Mouse (Mus musculus): ENCODE measurements around the gene Tmigd3. TPM values are rescaled to one million over a fixed set of nuclear protein-coding genes. Genes with fewer than 3 reads are reported as not detected.

Gene Tmigd3
- polyA plus RNA-seq, 1 experiment from 2014 or later: not detected

DNA sequence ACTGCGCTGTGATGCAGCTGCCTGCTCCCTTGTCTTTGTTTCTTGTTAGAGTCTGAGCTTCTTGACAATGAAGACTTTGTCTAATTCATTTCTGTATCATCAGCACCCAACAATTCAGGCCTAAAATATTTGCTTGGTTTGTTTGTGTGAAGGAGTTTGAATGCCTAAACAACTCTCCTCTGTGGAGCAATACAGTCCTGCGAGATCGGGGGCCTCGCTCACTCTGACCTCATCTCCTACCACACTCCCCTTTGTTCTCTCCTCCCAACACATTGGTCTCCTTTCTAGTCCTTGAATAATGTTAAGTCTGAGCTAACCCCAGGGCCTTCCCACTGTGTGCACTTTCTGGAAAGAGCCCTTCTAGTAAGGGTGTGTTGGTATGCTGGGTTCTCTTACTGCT lies 15.9 kb upstream of the Tmigd3 start:
- no peak overlapping the region for H3K4me2 ChIP-seq
- ATAC-seq (ENCODE audit: low FRiP score): no peak
- no peak overlapping the region for H3K4me3 ChIP-seq (replicated peaks)
- H3K9ac ChIP-seq: no peak overlapping the region
- no peaks in the 10 kb centered on the region for H3K27me3 ChIP-seq
- no peak overlapping the region for H3K27ac ChIP-seq
- H3K4me1 ChIP-seq: no peaks in the 10 kb centered on the region
- no peaks in the 10 kb centered on the region for H3K9me3 ChIP-seq
- H3K36me3 ChIP-seq (replicated peaks): no peaks in the 10 kb centered on the region
- WGBS: 52% methylated on average over 4 of the region's 4 CpGs

DNA sequence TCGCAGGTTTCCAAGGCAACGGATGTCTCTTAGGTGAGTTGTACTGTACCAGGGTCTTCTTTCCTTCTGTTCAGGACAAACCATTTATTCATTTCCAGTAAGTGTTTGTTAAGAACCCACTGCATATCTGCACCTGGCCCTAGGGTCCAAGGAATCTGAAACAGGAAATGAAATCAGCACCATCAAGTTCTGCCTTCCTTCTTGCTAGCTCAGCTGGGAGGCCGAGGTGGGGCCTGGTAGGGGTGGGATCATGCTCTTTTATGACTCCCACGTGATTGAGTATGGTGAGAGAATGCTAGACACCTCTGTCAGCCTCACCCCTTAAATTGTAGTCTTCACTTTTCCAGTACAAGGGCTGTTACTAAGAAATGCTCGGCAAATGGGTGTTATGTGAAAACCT lies 13.2 kb upstream of the Tmigd3 start:
- Histone ChIP-seq H3K9ac (no peak overlapping the region), H3K4me3 (replicated peaks) (no peak overlapping the region), H3K36me3 (replicated peaks) (no peaks in the 10 kb centered on the region), H3K4me2 (no peak overlapping the region), H3K27ac (no peak overlapping the region), H3K9me3 (no peaks in the 10 kb centered on the region), H3K27me3 (no peaks in the 10 kb centered on the region), H3K4me1 (no peaks in the 10 kb centered on the region)
- 71% methylated on average over 5 of the region's 5 CpGs for WGBS
- no peak for ATAC-seq (ENCODE audit: low FRiP score)

DNA sequence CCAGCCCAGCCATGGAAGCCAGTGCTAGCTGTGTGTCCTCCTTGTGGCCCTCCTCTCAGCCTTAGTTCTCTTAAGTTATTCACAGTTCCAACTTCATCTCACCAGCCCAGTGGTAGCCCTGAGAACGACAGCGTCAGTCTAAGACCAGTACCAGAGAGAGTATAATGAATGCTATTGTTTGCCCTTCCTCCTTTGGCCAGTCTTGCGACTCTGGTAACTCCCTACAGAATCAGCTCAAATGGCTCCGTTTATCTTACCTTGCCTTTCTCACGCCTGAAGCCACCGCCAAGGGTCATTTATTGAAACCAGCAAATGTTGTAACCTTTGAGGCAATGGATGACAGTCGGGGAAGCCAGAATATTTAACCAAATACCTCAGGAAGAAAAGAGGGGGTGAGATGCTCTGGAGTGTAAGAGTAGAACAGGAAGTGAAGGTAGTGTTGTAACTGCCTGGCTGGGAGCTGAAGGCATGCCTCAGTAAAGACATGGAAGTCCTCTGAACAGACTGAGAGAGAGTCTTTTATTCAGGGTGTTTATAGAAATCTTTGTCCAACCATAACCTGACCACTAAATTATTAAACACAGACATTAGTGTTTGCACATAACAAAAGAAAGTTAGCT lies 8.8 kb upstream of the Tmigd3 start:
- Histone ChIP-seq H3K27me3 (no peaks in the 10 kb centered on the region), H3K4me3 (replicated peaks) (no peak overlapping the region), H3K4me1 (no peaks in the 10 kb centered on the region), H3K9me3 (no peaks in the 10 kb centered on the region), H3K9ac (no peak overlapping the region), H3K36me3 (replicated peaks) (no peaks in the 10 kb centered on the region), H3K4me2 (no peak overlapping the region), H3K27ac (no peak overlapping the region)
- 37% methylated on average over 7 of the region's 7 CpGs for WGBS
- no peak for ATAC-seq (ENCODE audit: low FRiP score)

DNA sequence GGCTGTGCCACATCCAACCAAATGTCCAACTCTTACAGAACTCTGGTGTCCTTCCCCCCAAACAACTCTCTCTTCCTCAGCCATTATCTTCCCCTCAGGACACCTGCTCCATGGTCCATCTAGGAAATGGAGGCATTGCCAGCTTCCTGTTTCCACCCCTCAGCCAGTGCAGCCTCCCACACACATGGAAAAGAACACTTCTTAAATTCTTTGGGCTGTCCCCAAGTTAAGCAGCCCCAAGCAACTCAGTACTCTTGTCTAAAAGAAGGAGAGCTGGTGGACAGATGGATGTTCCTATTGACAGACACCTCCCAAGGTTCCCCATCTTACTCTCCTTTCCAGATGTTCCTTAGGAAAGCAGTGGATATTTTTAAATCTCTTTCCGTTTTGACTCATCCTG lies 6.6 kb upstream of the Tmigd3 start:
- Histone ChIP-seq H3K27ac (no peak overlapping the region), H3K9me3 (no peaks in the 10 kb centered on the region), H3K36me3 (replicated peaks) (no peaks in the 10 kb centered on the region), H3K4me2 (no peak overlapping the region), H3K27me3 (no peaks in the 10 kb centered on the region), H3K4me1 (0 out of 2 replicates have a peak, but pooled peaks cover 4% of the 10 kb centered on the region), H3K9ac (no peak overlapping the region), H3K4me3 (replicated peaks) (no peak overlapping the region)
- 73% methylated on average over 1 of the region's 1 CpGs for WGBS
- ATAC-seq (ENCODE audit: low FRiP score): no peak

DNA sequence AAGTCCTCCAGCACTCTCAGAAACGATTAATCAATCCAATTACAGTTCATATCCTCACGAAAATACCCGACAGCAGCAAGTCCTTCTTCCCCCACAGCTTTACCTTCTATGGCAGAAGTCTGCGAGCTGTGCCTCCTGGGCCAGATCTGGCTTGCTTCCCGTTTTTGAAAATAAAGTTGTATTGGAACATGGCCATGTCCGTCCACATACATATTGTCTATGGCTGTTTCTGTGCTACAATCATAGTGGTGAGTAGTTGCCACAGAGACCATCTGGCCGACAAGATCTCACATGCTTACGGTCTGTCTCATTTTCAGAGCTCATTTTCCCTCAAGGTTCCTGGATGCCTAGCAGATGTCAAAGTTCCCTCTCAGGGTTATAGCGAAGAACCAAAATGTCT lies 5.6 kb upstream of the Tmigd3 start:
- Histone ChIP-seq H3K36me3 (replicated peaks) (no peaks in the 10 kb centered on the region), H3K4me3 (replicated peaks) (no peak overlapping the region), H3K9me3 (no peaks in the 10 kb centered on the region), H3K4me1 (0 out of 2 replicates have a peak, but pooled peaks cover 4% of the 10 kb centered on the region), H3K27me3 (no peaks in the 10 kb centered on the region), H3K9ac (no peak overlapping the region), H3K27ac (no peak overlapping the region), H3K4me2 (no peak overlapping the region)
- WGBS: 87% methylated on average over 9 of the region's 9 CpGs
- no peak for ATAC-seq (ENCODE audit: low FRiP score)

DNA sequence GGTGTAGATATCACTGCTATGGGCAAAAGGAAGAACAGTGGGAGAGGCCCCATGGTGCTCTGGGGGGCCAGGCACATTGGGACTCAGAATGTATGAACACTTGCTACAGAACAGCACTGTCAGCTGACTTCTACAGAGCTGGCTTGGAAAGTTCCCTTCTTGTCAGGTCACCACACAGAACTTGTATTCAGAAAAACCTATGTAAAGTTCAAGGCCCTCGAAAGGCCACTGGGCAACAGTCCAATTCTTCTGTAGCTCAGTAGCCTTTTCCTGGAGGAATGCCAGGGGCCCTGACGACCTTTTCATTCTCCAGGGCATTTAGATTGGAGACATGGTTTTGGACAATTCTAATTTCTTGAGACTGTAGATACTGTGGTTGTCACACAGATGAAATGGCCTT lies 2.6 kb upstream of the Tmigd3 start:
- ATAC-seq (ENCODE audit: low FRiP score): no peak
- no peak overlapping the region for H3K4me2 ChIP-seq
- no peaks in the 10 kb centered on the region for H3K27me3 ChIP-seq
- H3K4me1 ChIP-seq: 0 out of 2 replicates have a peak, but pooled peaks cover 4% of the 10 kb centered on the region
- no peak overlapping the region for H3K27ac ChIP-seq
- no peak overlapping the region for H3K4me3 ChIP-seq (replicated peaks)
- 71% methylated on average over 2 of the region's 2 CpGs for WGBS
- no peak overlapping the region for H3K9ac ChIP-seq
- no peaks in the 10 kb centered on the region for H3K36me3 ChIP-seq (replicated peaks)
- no peaks in the 10 kb centered on the region for H3K9me3 ChIP-seq

DNA sequence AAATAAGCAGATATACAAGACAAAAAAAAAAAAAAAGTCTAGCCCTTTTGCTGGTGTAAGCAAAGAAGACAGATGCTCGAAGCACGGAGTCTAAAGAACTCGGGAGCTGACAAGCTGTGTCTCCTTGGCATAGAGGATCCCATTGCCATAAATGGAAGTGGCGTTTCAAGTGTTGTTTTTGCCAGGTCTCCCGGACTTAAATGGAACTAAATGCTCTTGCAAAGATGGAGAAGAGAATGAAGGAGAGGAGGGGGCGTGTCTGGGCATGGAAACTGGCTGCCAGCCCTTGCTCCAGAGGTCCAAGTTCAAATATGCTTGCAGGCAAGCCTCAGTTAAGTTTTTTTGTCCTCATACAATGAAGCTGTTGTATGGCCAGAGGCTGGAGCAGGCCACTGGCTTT lies 1.3 kb downstream of the Tmigd3 start:
- no peak overlapping the region for H3K4me3 ChIP-seq (replicated peaks)
- H3K9me3 ChIP-seq: no peaks in the 10 kb centered on the region
- ATAC-seq (ENCODE audit: low FRiP score): no peak
- H3K27me3 ChIP-seq: no peaks in the 10 kb centered on the region
- H3K9ac ChIP-seq: no peak overlapping the region
- H3K27ac ChIP-seq: no peak overlapping the region
- no peaks in the 10 kb centered on the region for H3K36me3 ChIP-seq (replicated peaks)
- H3K4me1 ChIP-seq: 0 out of 2 replicates have a peak, but pooled peaks cover 4% of the 10 kb centered on the region
- WGBS: 68% methylated on average over 6 of the region's 6 CpGs
- no peak overlapping the region for H3K4me2 ChIP-seq

DNA sequence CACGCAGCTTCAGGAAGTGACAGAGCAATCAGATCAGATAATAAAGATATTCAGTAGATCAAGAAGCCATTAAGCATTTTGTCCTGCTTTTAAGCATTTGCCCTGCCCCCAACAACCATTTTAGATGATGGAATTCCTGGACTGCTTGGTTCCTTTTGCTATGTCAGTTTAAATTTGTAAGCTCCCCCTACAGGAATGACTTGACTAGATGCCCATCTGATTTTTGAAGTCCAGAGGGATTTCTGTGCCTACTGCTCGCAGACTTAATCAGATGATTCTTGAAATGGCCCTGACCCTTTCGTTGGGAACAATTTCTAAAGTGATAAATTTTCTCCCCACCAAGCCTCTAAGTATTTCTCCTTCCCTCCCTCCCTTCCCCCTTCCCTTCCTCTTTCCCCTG lies 1.9 kb downstream of the Tmigd3 start:
- Histone ChIP-seq H3K4me1 (0 out of 2 replicates have a peak, but pooled peaks cover 4% of the 10 kb centered on the region), H3K9me3 (no peaks in the 10 kb centered on the region), H3K27ac (no peak overlapping the region), H3K36me3 (replicated peaks) (no peaks in the 10 kb centered on the region), H3K27me3 (no peaks in the 10 kb centered on the region), H3K9ac (no peak overlapping the region), H3K4me2 (no peak overlapping the region), H3K4me3 (replicated peaks) (no peak overlapping the region)
- WGBS: 71% methylated on average over 3 of the region's 3 CpGs
- no peak for ATAC-seq (ENCODE audit: low FRiP score)

DNA sequence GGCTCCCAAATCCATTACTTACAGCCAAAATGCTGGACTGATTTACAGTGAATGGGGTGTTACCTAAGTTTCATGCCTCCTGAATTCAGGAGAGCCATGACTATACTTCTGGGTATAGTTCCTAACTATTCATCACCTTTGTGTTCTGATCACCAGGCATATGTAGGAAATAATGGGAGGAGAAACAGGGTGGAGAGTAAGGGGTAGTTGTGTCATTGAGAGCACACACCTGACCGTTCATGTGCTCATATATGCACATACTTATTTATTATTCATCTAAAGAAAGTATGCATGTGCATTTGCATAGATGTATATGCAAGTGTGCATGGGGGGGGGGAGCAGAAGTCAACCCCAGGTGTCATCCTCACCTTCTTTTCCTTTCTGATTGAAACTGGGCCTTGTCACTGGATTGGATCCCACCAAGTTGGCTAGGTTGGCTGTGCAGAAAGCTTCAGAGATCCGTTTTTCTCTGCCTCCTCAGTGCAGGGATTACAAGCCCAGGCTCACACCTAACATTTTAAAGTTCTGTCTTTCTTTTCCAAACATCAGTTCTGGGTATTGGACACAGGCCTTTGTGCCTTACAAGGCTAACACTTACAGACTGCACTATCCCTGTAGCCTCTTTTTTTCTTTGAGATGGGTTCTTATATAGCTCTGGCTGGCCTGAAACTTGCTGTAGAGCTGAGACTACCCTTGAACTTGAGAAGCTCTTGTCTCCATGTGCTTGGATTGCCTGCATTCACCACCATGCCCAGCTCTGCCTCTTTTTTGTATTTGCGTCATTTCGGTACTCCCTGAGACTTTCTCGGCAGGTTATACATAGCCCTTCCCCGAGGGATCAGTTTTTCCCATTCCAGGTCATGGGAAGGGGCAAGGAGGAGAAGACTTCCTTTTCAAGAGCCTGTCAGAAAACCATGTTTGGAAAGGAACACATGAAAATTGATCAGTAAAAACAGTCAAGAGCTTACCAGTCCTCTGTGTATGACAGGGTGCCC lies 3.0 kb downstream of the Tmigd3 start:
- H3K27ac ChIP-seq: no peak overlapping the region
- H3K4me1 ChIP-seq: no peaks in the 10 kb centered on the region
- no peaks in the 10 kb centered on the region for H3K27me3 ChIP-seq
- no peak overlapping the region for H3K9ac ChIP-seq
- no peaks in the 10 kb centered on the region for H3K36me3 ChIP-seq (replicated peaks)
- H3K4me3 ChIP-seq (replicated peaks): no peak overlapping the region
- no peak for ATAC-seq (ENCODE audit: low FRiP score)
- WGBS: 84% methylated on average over 6 of the region's 6 CpGs
- no peaks in the 10 kb centered on the region for H3K9me3 ChIP-seq
- no peak overlapping the region for H3K4me2 ChIP-seq

DNA sequence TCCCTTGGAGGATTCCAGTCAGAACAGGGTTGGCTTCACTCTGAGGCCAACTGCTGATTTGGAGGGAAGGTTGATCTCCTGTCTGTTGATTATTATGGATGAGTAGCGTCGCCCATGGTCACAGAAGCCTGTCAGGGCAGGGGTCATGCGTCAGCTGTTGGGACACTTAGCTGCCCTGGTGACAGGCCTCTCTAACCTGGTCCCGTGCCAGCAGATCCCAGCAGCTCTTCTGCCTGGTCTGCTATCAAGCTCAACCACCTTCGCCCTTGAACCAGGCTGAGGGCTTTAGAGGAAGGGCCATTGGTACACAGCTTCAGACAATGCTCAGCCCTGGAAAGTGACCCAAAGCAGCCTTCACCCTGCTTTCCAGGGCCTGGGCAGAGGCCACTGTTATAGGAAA lies 5.3 kb downstream of the Tmigd3 start:
- no peak overlapping the region for H3K9ac ChIP-seq
- H3K27ac ChIP-seq: no peak overlapping the region
- H3K9me3 ChIP-seq: no peaks in the 10 kb centered on the region
- H3K4me1 ChIP-seq: no peaks in the 10 kb centered on the region
- H3K27me3 ChIP-seq: no peaks in the 10 kb centered on the region
- no peak overlapping the region for H3K4me3 ChIP-seq (replicated peaks)
- WGBS: 81% methylated on average over 5 of the region's 5 CpGs
- no peak overlapping the region for H3K4me2 ChIP-seq
- ATAC-seq (ENCODE audit: low FRiP score): no peak
- H3K36me3 ChIP-seq (replicated peaks): no peaks in the 10 kb centered on the region

DNA sequence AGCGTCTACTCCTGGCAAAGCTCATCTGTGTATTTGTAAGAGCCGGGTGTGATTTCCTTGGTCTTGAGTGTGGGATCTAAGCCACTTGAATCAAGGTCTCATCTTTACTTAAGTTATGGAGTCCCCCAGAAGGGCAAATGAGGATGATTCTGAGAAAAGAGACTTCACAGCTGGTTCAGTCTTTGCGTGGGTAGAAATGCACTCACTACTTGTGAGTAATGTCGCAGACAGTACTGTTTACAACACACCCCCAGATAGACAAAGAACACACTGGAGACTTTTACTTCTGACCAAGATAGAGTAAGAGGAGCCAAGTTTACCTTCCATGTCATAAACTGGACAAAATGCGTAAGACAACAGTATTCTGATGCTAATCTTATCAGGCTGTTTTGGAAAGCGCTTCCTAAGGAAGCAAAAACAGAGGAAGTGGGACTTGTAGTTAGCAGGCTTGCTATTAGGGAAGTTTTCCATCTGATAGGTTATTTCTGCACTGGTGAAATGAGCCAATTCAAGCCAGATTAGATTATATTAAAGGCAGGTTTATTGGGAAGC lies 6.6 kb downstream of the Tmigd3 start:
- no peak for ATAC-seq (ENCODE audit: low FRiP score)
- no peaks in the 10 kb centered on the region for H3K9me3 ChIP-seq
- H3K9ac ChIP-seq: no peak overlapping the region
- H3K36me3 ChIP-seq (replicated peaks): no peaks in the 10 kb centered on the region
- WGBS: 94% methylated on average over 6 of the region's 6 CpGs
- H3K4me1 ChIP-seq: no peaks in the 10 kb centered on the region
- no peak overlapping the region for H3K4me3 ChIP-seq (replicated peaks)
- H3K4me2 ChIP-seq: no peak overlapping the region
- no peak overlapping the region for H3K27ac ChIP-seq
- no peaks in the 10 kb centered on the region for H3K27me3 ChIP-seq

DNA sequence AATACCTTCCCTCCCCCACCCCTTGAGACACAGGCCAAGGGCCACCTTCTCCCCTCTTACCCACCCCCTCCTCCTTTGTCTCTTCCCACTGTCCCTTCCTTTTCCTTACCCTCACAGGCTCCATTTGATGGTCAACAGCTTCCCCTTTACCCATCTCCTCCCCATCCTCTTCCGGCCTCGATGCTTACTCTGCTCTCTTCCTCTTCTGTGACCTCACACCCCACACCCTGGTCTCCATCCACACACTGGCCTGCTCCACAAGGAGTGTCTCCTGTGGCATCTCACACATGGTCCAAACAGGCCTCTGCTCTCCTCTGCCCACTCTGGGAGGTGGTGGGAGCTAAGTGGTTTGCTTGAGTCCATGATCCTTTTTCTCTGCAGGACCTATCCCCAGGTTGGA lies 7.2 kb downstream of the Tmigd3 start:
- Histone ChIP-seq H3K9ac (no peak overlapping the region), H3K36me3 (replicated peaks) (no peaks in the 10 kb centered on the region), H3K4me3 (replicated peaks) (no peak overlapping the region), H3K4me1 (no peaks in the 10 kb centered on the region), H3K27me3 (no peaks in the 10 kb centered on the region), H3K4me2 (no peak overlapping the region), H3K27ac (no peak overlapping the region), H3K9me3 (no peaks in the 10 kb centered on the region)
- ATAC-seq (ENCODE audit: low FRiP score): no peak
- WGBS: 86% methylated on average over 2 of the region's 2 CpGs

Data from forebrain, embryonic 12.5 days (tissue).